Mouse (Mus musculus) heart, embryonic 12.5 days (tissue): Measurements from ENCODE around the gene Pnmal2. TPM values are rescaled to one million over a fixed set of nuclear protein-coding genes. Genes with fewer than 3 reads are reported as not detected.

Experiments
- ATAC-seq: fragments of 200-750 bp; cut with Nextera tagmentation; 2 replicates; pipeline ENCODE4 v1.8.0; 2017; ENCODE audit warnings: moderate TSS enrichment, moderate library complexity; ENCODE audit not compliant: insufficient number of reproducible peaks, low FRiP score
- H3K27ac ChIP-seq: fragments of 300-500 bp; sonication (generic); 2 replicates; pipeline ENCODE4 v1.5.1; 2016; ENCODE audit warnings: mild to moderate bottlenecking, moderate library complexity; ENCODE audit not compliant: poor library complexity, severe bottlenecking
- H3K27me3 ChIP-seq: fragments of 300-500 bp; sonication (generic); replicated peaks from 2 replicates; pipeline ENCODE4 v1.6.1; 2016; ENCODE audit warnings: mild to moderate bottlenecking, moderate library complexity
- H3K36me3 ChIP-seq: fragments of 300-500 bp; sonication (generic); 2 replicates; pipeline ENCODE4 v1.6.1; 2016; ENCODE audit warnings: mild to moderate bottlenecking, moderate library complexity
- H3K4me1 ChIP-seq: fragments of 300-500 bp; sonication (generic); replicated peaks from 2 replicates; pipeline ENCODE4 v1.6.1; 2016; ENCODE audit warnings: mild to moderate bottlenecking
- H3K4me2 ChIP-seq: fragments of 300-500 bp; sonication (generic); 2 replicates; pipeline ENCODE4 v1.6.1; 2016; ENCODE audit warnings: mild to moderate bottlenecking, moderate library complexity
- H3K4me3 ChIP-seq: fragments of 300-500 bp; sonication (generic); 2 replicates; pipeline ENCODE4 v1.5.1; 2016; ENCODE audit warnings: mild to moderate bottlenecking
- H3K9ac ChIP-seq: fragments of 300-500 bp; sonication (generic); 2 replicates; pipeline ENCODE4 v1.6.1; 2016; ENCODE audit warnings: mild to moderate bottlenecking, moderate library complexity
- H3K9me3 ChIP-seq: fragments of 300-500 bp; sonication (generic); replicated peaks from 2 replicates; pipeline ENCODE4 v1.6.1; 2016; ENCODE audit warnings: mild to moderate bottlenecking, moderate library complexity
- WGBS: fragments of 180-500 bp; shearing (Covaris S2); methylation state at CpG from one replicate; pipeline ENCODE4 v1.1.7; 2016; 5-methylcytosine and 5-hydroxymethylcytosine counted together
- polyA plus RNA-seq: library from polyadenylated mRNA; unstranded; fragments of >200 nt; fragmentation: Nextera tagmentation; extraction: Ambion mirVana; gene quantifications from 2 replicates; pipeline ENCODE4 v1.2.1, GENCODE M21; 2016

The Pnmal2 gene
- polyA plus RNA-seq, 1 experiment from 2014 or later = 4.2 TPM

GRCm38 (mm10) chr7:16959539-16960187, 15.2 kb downstream of the Pnmal2 start, which contains the start of gene Pnmal1:
Gene Pnmal1 (plus strand): TSS chr7:16959679.
- H3K4me3 ChIP-seq = no peak within 1 kb of the TSS

GRCm38 (mm10) chr7:16961678-16962077, 17.2 kb downstream of the Pnmal2 start:
- H3K4me1 ChIP-seq = 0 out of 2 replicates have a peak, but pooled peaks cover 5% of the 10 kb centered on the region
- H3K27ac ChIP-seq = no peak overlapping the region
- WGBS = 73% methylated on average over 5 of the region's 5 CpGs
- no peaks in the 10 kb centered on the region for H3K36me3 ChIP-seq
- no peak overlapping the region for H3K4me3 ChIP-seq
- H3K9ac ChIP-seq = no peak overlapping the region
- no peak overlapping the region for H3K4me2 ChIP-seq
- peaks cover 29% of the 10 kb centered on the region for H3K27me3 ChIP-seq
- no peak for ATAC-seq
- no peaks in the 10 kb centered on the region for H3K9me3 ChIP-seq

More at GRCm38 (mm10) chr7:16959539-16960187, 15.2 kb downstream of the Pnmal2 start, which contains the start of gene Pnmal1:
- H3K4me2 ChIP-seq = peak within 1 kb of the TSS; percentile 8; the same call in 1 of the 2 replicates
- H3K9me3 ChIP-seq = no peaks in the 10 kb centered on the region
- peaks cover 29% of the 10 kb centered on the region for H3K27me3 ChIP-seq
- no peaks in the 10 kb centered on the region for H3K36me3 ChIP-seq
- no peak within 1 kb of the TSS for H3K9ac ChIP-seq
- no peak within 1 kb of the TSS for H3K27ac ChIP-seq
- no peak; the same call in 1 of the 2 replicates for ATAC-seq
- 24% methylated on average over 17 of the region's 17 CpGs for WGBS
- H3K4me1 ChIP-seq = 0 out of 2 replicates have a peak, but pooled peaks cover 5% of the 10 kb centered on the region

GRCm38 (mm10) chr7:16968414-16968813, 23.9 kb downstream of the Pnmal2 start:
- no peak overlapping the region for H3K27ac ChIP-seq
- H3K4me3 ChIP-seq = no peak overlapping the region
- H3K4me1 ChIP-seq = no peaks in the 10 kb centered on the region; the same call in 1 of the 2 replicates
- no peak overlapping the region for H3K9ac ChIP-seq
- no peak overlapping the region for H3K4me2 ChIP-seq
- no peaks in the 10 kb centered on the region for H3K36me3 ChIP-seq
- H3K9me3 ChIP-seq = peaks cover 12% of the 10 kb centered on the region
- H3K27me3 ChIP-seq = no peaks in the 10 kb centered on the region
- ATAC-seq = no peak
- WGBS = 79% methylated on average over 6 of the region's 6 CpGs

- Histone ChIP-seq H3K9ac (no peak overlapping the region), H3K36me3 (no peaks in the 10 kb centered on the region), H3K27ac (peak overlapping the region; percentile 28), H3K4me1 (peaks cover 9% of the 10 kb centered on the region), H3K9me3 (peaks cover 12% of the 10 kb centered on the region), H3K4me2 (no peak overlapping the region), H3K27me3 (no peaks in the 10 kb centered on the region), H3K4me3 (no peak overlapping the region)
- WGBS = 80% methylated on average over 3 of the region's 3 CpGs
- no peak for ATAC-seq
These were observed 26.7 kb downstream of the Pnmal2 start for GRCm38 (mm10) chr7:16971160-16971559.

GRCm38 (mm10) chr7:16974018-16974417, 29.5 kb downstream of the Pnmal2 start:
- H3K9me3 ChIP-seq = peaks cover 12% of the 10 kb centered on the region
- no peaks in the 10 kb centered on the region for H3K27me3 ChIP-seq
- 0 out of 2 replicates have a peak, but pooled peaks have one; percentile 54 for ATAC-seq
- no peak overlapping the region for H3K9ac ChIP-seq
- H3K4me3 ChIP-seq = no peak overlapping the region
- peaks cover 13% of the 10 kb centered on the region for H3K4me1 ChIP-seq
- H3K36me3 ChIP-seq = no peaks in the 10 kb centered on the region
- H3K4me2 ChIP-seq = no peak overlapping the region
- 30% methylated on average over 6 of the region's 6 CpGs for WGBS
- H3K27ac ChIP-seq = peak overlapping the region; percentile 34; the same call in 1 of the 2 replicates

GRCm38 (mm10) chr7:16976298-16976697, 31.8 kb downstream of the Pnmal2 start:
- Histone ChIP-seq H3K27ac (no peak overlapping the region), H3K36me3 (no peaks in the 10 kb centered on the region), H3K4me3 (no peak overlapping the region), H3K9ac (no peak overlapping the region), H3K4me2 (no peak overlapping the region), H3K9me3 (no peaks in the 10 kb centered on the region), H3K27me3 (no peaks in the 10 kb centered on the region), H3K4me1 (peaks cover 21% of the 10 kb centered on the region)
- no peak for ATAC-seq
- 43% methylated on average over 8 of the region's 8 CpGs for WGBS

- Histone ChIP-seq H3K36me3 (no peaks in the 10 kb centered on the region), H3K9ac (no peak overlapping the region), H3K4me2 (no peak overlapping the region), H3K9me3 (no peaks in the 10 kb centered on the region), H3K27me3 (no peaks in the 10 kb centered on the region), H3K4me1 (peaks cover 27% of the 10 kb centered on the region), H3K4me3 (no peak overlapping the region), H3K27ac (no peak overlapping the region)
- ATAC-seq = no peak
- WGBS = 67% methylated on average over 6 of the region's 6 CpGs
These were observed 33.7 kb downstream of the Pnmal2 start for GRCm38 (mm10) chr7:16978173-16978572.

GRCm38 (mm10) chr7:16978593-16978992, 34.1 kb downstream of the Pnmal2 start:
- WGBS = 93% methylated on average over 3 of the region's 3 CpGs
- Histone ChIP-seq H3K4me2 (no peak overlapping the region), H3K27ac (no peak overlapping the region), H3K4me3 (no peak overlapping the region), H3K36me3 (no peaks in the 10 kb centered on the region), H3K27me3 (no peaks in the 10 kb centered on the region), H3K4me1 (peaks cover 28% of the 10 kb centered on the region), H3K9ac (no peak overlapping the region), H3K9me3 (no peaks in the 10 kb centered on the region)
- no peak for ATAC-seq

GRCm38 (mm10) chr7:16980348-16980747, 35.9 kb downstream of the Pnmal2 start:
- Histone ChIP-seq H3K4me1 (peaks cover 26% of the 10 kb centered on the region), H3K4me2 (peak overlapping the region; percentile 62), H3K36me3 (no peaks in the 10 kb centered on the region), H3K27me3 (no peaks in the 10 kb centered on the region), H3K9me3 (no peaks in the 10 kb centered on the region), H3K4me3 (peak overlapping the region; percentile 33), H3K9ac (peak overlapping the region; percentile 59), H3K27ac (peak overlapping the region; percentile 77)
- peak; percentile 66 for ATAC-seq
- WGBS = 3% methylated on average over 12 of the region's 12 CpGs

- ATAC-seq = peak; percentile 47; the same call in 1 of the 2 replicates
- Histone ChIP-seq H3K36me3 (no peaks in the 10 kb centered on the region), H3K9me3 (no peaks in the 10 kb centered on the region), H3K27me3 (no peaks in the 10 kb centered on the region), H3K4me2 (peak within 1 kb of the TSS; percentile 46), H3K27ac (no peak within 1 kb of the TSS), H3K9ac (no peak within 1 kb of the TSS), H3K4me3 (0 out of 2 replicates have a peak within 1 kb of the TSS, but pooled peaks have one; percentile 5), H3K4me1 (peaks cover 30% of the 10 kb centered on the region)
- WGBS = 29% methylated on average over 26 of the region's 26 CpGs
These were observed 38.5 kb downstream of the Pnmal2 start, which contains the start of gene Gm42372 for GRCm38 (mm10) chr7:16982859-16983568. Gene Gm42372 (plus strand): TSS chr7:16983086.

GRCm38 (mm10) chr7:16987541-16988149, 43.2 kb downstream of the Pnmal2 start:
- WGBS = 52% methylated on average over 7 of the region's 7 CpGs

More at GRCm38 (mm10) chr7:16987541-16988149, 43.2 kb downstream of the Pnmal2 start:
- Histone ChIP-seq H3K9ac (no peak overlapping the region), H3K27ac (0 out of 2 replicates have a peak overlapping the region, but pooled peaks have one; percentile 33), H3K4me3 (no peak overlapping the region), H3K27me3 (no peaks in the 10 kb centered on the region), H3K36me3 (no peaks in the 10 kb centered on the region), H3K9me3 (0 out of 2 replicates have a peak, but pooled peaks cover 2% of the 10 kb centered on the region), H3K4me2 (no peak overlapping the region), H3K4me1 (peaks cover 48% of the 10 kb centered on the region)
- no peak for ATAC-seq
